Mouse (Mus musculus): ENCODE results near the gene Ephb6. TPM values are rescaled to one million over a fixed set of nuclear protein-coding genes. Genes with fewer than 3 reads are reported as not detected.

Ephb6 gene
- total and polyA plus RNA-seq, 3 experiments: 1.6 to 2.0 (median 1.9) TPM

DNA sequence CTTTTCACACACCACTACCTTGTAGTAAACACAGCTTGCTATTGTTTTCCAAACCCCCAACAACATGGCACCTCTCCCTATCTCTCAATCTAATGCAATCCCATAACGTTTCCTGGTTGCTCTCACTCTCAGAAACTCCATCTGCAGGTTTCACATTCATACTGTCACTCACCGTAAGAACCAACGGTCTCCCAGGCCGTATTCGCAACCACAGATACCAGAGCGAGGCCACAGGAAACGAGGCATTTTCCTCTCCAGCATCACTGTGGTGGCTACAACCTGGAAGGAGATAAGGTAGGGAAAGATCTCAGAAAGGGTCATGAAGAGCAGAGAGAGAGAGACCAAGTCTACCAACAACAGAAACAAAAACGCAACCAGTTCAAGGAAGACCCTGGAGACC is 49.4 kb downstream of the Ephb6 start:
- intact Hi-C loops (cut with DNase I): no loop called here
- no peak for TF ChIP-seq POLR2A (IDR thresholded peaks at IDR 0.05; ENCODE audit: insufficient read depth, low read depth, low read length)
- no peak for TF ChIP-seq EP300 (IDR thresholded peaks at IDR 0.05; ENCODE audit: insufficient read depth, low read depth, low read length)
- TF ChIP-seq CTCF (IDR thresholded peaks at IDR 0.05): no peak
- no peak overlapping the region for H3K27ac ChIP-seq
- DNase-seq: no peak
- no peak overlapping the region for H3K4me3 ChIP-seq
- H3K27me3 ChIP-seq (ENCODE audit: control insufficient read depth, insufficient read depth, low read length): no peaks in the 10 kb centered on the region
- no peaks in the 10 kb centered on the region for H3K36me3 ChIP-seq (ENCODE audit: control insufficient read depth, insufficient read depth, low read length)
- no peaks in the 10 kb centered on the region for H3K4me1 ChIP-seq (ENCODE audit: control insufficient read depth, insufficient read depth, low read length)
- 35% methylated on average over 8 of the region's 8 CpGs for WGBS
- no peak overlapping the region for H3K9ac ChIP-seq (ENCODE audit: low read depth, low read length)
- H3K79me2 ChIP-seq (replicated peaks; ENCODE audit: control insufficient read depth, insufficient read depth, low read length): no peaks in the 10 kb centered on the region

DNA sequence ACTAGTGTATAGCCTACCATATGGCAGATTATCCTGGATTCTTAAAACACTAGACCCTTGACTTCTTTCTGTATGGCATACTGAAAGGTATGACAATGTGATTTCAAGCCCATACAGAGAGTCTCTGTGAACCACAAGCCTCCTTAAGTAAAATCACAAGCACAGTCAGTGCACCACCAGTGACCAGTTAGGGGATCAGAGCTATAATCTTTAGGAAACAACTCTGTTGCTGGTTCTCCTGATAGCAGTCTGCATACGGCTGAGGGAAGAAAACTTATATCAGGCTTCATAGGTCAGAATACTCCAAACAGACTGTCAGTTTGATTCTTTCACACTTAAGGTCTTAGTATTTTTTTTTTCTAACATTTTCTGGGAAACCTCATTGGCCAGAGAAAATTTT is 53.2 kb downstream of the Ephb6 start:
- TF ChIP-seq CTCF (IDR thresholded peaks at IDR 0.05): no peak
- TF ChIP-seq EP300 (IDR thresholded peaks at IDR 0.05; ENCODE audit: insufficient read depth, low read depth, low read length): no peak
- no peak for TF ChIP-seq POLR2A (IDR thresholded peaks at IDR 0.05; ENCODE audit: insufficient read depth, low read depth, low read length)
- H3K27ac ChIP-seq: no peak overlapping the region
- no peaks in the 10 kb centered on the region for H3K36me3 ChIP-seq (ENCODE audit: control insufficient read depth, insufficient read depth, low read length)
- H3K27me3 ChIP-seq (ENCODE audit: control insufficient read depth, insufficient read depth, low read length): no peaks in the 10 kb centered on the region
- H3K4me1 ChIP-seq (ENCODE audit: control insufficient read depth, insufficient read depth, low read length): no peaks in the 10 kb centered on the region
- intact Hi-C loops (cut with DNase I): no loop called here
- no peaks in the 10 kb centered on the region for H3K79me2 ChIP-seq (replicated peaks; ENCODE audit: control insufficient read depth, insufficient read depth, low read length)
- WGBS: 52% methylated on average over 1 of the region's 1 CpGs
- H3K9ac ChIP-seq (ENCODE audit: low read depth, low read length): no peak overlapping the region
- no peak for DNase-seq
- H3K4me3 ChIP-seq: no peak overlapping the region

DNA sequence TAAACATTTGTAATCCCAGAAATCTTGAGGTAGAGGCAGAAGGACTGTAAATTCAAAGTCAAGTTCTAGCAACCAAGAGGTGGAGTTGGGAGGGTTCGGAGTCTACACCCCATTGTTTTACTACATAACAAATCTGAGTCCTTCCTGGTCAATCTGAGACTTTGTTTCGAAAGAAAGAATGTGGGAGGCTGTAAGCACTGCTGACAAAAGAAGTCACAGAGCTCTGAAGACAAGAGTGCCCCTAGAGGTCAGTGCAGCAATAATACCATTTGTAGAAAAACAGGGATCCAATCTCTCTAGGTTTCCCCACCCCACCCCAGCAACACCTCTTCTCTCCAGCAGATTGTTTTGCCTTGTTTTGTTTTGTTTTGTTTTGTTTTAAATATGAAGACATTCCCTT is 57.0 kb downstream of the Ephb6 start:
- Histone ChIP-seq H3K27me3 (ENCODE audit: control insufficient read depth, insufficient read depth, low read length) (no peaks in the 10 kb centered on the region), H3K36me3 (ENCODE audit: control insufficient read depth, insufficient read depth, low read length) (no peaks in the 10 kb centered on the region), H3K9ac (ENCODE audit: low read depth, low read length) (no peak overlapping the region), H3K4me1 (ENCODE audit: control insufficient read depth, insufficient read depth, low read length) (no peaks in the 10 kb centered on the region), H3K4me3 (no peak overlapping the region), H3K27ac (no peak overlapping the region), H3K79me2 (replicated peaks; ENCODE audit: control insufficient read depth, insufficient read depth, low read length) (no peaks in the 10 kb centered on the region)
- TF ChIP-seq CTCF (IDR thresholded peaks at IDR 0.05) (peak; percentile 39), POLR2A (IDR thresholded peaks at IDR 0.05; ENCODE audit: insufficient read depth, low read depth, low read length) (no peak)
- no peak for DNase-seq
- intact Hi-C loops (cut with DNase I): no loop called here
- 38% methylated on average over 2 of the region's 2 CpGs for WGBS

Other genes starting within 250 kb of the Ephb6 start
- gene Prss3, start 227.8 kb upstream of the Ephb6 start, total RNA-seq (2021): not detected
- gene Prss3, start 227.8 kb upstream of the Ephb6 start, polyA plus RNA-seq (2012; rRNA removed): not detected in 2 replicates
- gene Gm5771, start 213.1 kb upstream of the Ephb6 start, total RNA-seq (2021): not detected
- not detected in 2 replicates for gene Gm5771, start 213.1 kb upstream of the Ephb6 start, polyA plus RNA-seq (2012; rRNA removed)
- not detected for gene Gm10334, start 159.3 kb upstream of the Ephb6 start, total RNA-seq (2021)
- gene Gm10334, start 159.3 kb upstream of the Ephb6 start, polyA plus RNA-seq (2012; rRNA removed): not detected in 2 replicates
- gene Prss1, start 146.6 kb upstream of the Ephb6 start, total RNA-seq (2021): not detected
- gene Prss1, start 146.6 kb upstream of the Ephb6 start, polyA plus RNA-seq (2012; rRNA removed): not detected in 2 replicates
- not detected for gene Prss2, start 83.7 kb upstream of the Ephb6 start, total RNA-seq (2021)
- 0.67 TPM in 1 of 2 replicates, not detected in the other for gene Prss2, start 83.7 kb upstream of the Ephb6 start, polyA plus RNA-seq (2012; rRNA removed)
- gene Trpv6, start 30.9 kb downstream of the Ephb6 start, total RNA-seq (2021): not detected
- not detected in 2 replicates for gene Trpv6, start 30.9 kb downstream of the Ephb6 start, polyA plus RNA-seq (2012; rRNA removed)
- not detected for gene Trpv5, start 75.3 kb downstream of the Ephb6 start, total RNA-seq (2021)
- not detected in 2 replicates for gene Trpv5, start 75.3 kb downstream of the Ephb6 start, polyA plus RNA-seq (2012; rRNA removed)
- gene Llcfc1, start 78.9 kb downstream of the Ephb6 start, total RNA-seq (2021): not detected
- 0.35 and 0.47 TPM in 2 replicates for gene Llcfc1, start 78.9 kb downstream of the Ephb6 start, polyA plus RNA-seq (2012; rRNA removed)
- gene Kel, start 98.9 kb downstream of the Ephb6 start, total RNA-seq (2021): under 1 TPM in 1 of 2 experiments, not detected in 1; 0.27 TPM
- 0.16 TPM in 1 of 2 replicates, not detected in the other for gene Kel, start 98.9 kb downstream of the Ephb6 start, polyA plus RNA-seq (2012; rRNA removed)
- gene Olfr459, start 169.7 kb downstream of the Ephb6 start, total RNA-seq (2021): not detected
- not detected in 2 replicates for gene Olfr459, start 169.7 kb downstream of the Ephb6 start, polyA plus RNA-seq (2012; rRNA removed)
- not detected for gene Pip, start 242.1 kb downstream of the Ephb6 start, total RNA-seq (2021)
- not detected in 2 replicates for gene Pip, start 242.1 kb downstream of the Ephb6 start, polyA plus RNA-seq (2012; rRNA removed)
- not detected for gene Sval2, start 247.5 kb downstream of the Ephb6 start, total RNA-seq (2021)
- gene Sval2, start 247.5 kb downstream of the Ephb6 start, polyA plus RNA-seq (2012; rRNA removed): not detected in 2 replicates